Mouse (Mus musculus) inflammation-experienced regulatory T-cells (primary cell): ENCODE results near the gene Pou2f2. TPM values are rescaled to one million over a fixed set of nuclear protein-coding genes. Genes with fewer than 3 reads are reported as not detected.

Source experiments
- polyA plus RNA-seq, 2 experiments: library from polyadenylated mRNA; unstranded; fragments of 100-300 nt; shearing (Covaris generic); gene quantifications; one replicate each; pipeline ENCODE4 v1.2.1; 2017

Pou2f2 gene
- polyA plus RNA-seq = 100 to 1,000 TPM in 1 of 2 experiments, 10 to 100 TPM in 1; 66.9 to 118 TPM

GRCm38 (mm10) chr7:25179606-25180161 lies at the start of gene Pou2f2:
TSS of gene Pou2f2 (minus strand) at chr7:25179726.

DNA sequence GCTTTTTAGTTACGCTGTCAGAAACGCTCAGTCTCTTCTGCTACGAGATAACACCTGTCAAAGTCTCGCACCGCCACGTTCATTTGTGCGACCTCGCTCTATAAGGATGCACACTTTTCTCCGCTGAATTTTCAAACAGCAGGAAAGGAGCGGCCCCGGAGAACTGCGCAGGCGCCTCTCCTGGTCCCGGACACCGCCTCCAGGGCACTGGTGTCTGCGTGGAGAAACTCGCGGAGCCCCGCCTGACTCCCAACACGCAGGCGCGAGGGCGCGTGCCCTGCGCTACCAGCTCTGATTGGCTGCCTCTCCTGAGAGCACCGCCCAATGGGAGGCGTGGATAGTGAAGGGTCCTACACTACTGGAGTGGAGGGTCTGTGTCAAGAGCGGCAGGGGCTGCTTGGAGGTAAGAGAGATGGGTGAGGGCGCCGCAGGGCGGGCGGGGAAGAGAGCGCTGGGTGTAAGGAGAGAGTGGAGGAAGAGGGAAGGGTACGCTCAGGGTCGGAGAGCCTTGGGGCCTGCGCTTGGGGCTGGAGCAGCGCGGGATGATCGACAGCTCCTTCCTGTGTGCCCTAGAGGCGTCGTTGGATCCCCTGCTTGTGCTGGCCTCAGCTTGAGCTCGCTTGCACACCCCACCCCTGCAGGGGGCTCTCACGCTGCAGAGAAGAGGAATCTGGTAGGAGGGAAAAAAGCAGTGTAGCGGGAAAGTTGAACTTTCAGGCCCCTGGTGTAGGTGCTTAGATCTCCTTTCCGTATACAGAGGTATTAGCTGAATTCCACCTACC lies 41.8 kb upstream of the Pou2f2 start, which contains the start of gene Zfp526:
Gene Zfp526 (plus strand): TSS at position 324 of the 782 bp plus-strand sequence.

GRCm38 (mm10) chr7:25220457-25221101 lies 41.1 kb upstream of the Pou2f2 start, which contains the start of gene Dedd2:
TSS of gene Dedd2 (minus strand) at chr7:25220615.

GRCm38 (mm10) chr7:25071979-25072715 lies 107.4 kb downstream of the Pou2f2 start, which contains the start of the genes Grik5 and Zfp574:
TSS of gene Grik5 (minus strand) at chr7:25072346.
TSS of gene Zfp574 (plus strand) at chr7:25072567.

Other genes with a start within 250 kb of the Pou2f2 start
- not detected for gene Gm4881, start 235.2 kb downstream of the Pou2f2 start, polyA plus RNA-seq
- 100 to 1,000 TPM; 598 to 776 TPM for gene Rabac1, start 207.0 kb downstream of the Pou2f2 start, polyA plus RNA-seq
- 1 to 10 TPM in 1 of 2 experiments, under 1 TPM in 1; 0.66 to 5.4 TPM for gene Atp1a3, start 173.8 kb downstream of the Pou2f2 start, polyA plus RNA-seq
- 1 to 10 TPM; 9.0 to 9.7 TPM for gene Grik5, start 107.4 kb downstream of the Pou2f2 start, polyA plus RNA-seq
- gene Zfp574, start 107.2 kb downstream of the Pou2f2 start, polyA plus RNA-seq = 10 to 100 TPM; 29.8 to 38.6 TPM
- 100 to 1,000 TPM in 1 of 2 experiments, 10 to 100 TPM in 1; 97.0 to 125 TPM for gene Dedd2, start 40.9 kb upstream of the Pou2f2 start, polyA plus RNA-seq
- 1 to 10 TPM; 3.4 to 3.5 TPM for gene Zfp526, start 41.7 kb upstream of the Pou2f2 start, polyA plus RNA-seq
- gene Gsk3a, start 58.1 kb upstream of the Pou2f2 start, polyA plus RNA-seq = 10 to 100 TPM; 85.3 to 85.7 TPM
- gene Erf, start 71.0 kb upstream of the Pou2f2 start, polyA plus RNA-seq = 1 to 10 TPM; 1.5 to 1.9 TPM
- 10 to 100 TPM; 30.3 to 31.4 TPM for gene Cic, start 88.0 kb upstream of the Pou2f2 start, polyA plus RNA-seq
- 10 to 100 TPM; 24.1 to 47.5 TPM for gene Pafah1b3, start 118.3 kb upstream of the Pou2f2 start, polyA plus RNA-seq
- not detected for gene Prr19, start 121.7 kb upstream of the Pou2f2 start, polyA plus RNA-seq
- under 1 TPM in 1 of 2 experiments, not detected in 1; 0.67 TPM for gene Tmem145, start 126.4 kb upstream of the Pou2f2 start, polyA plus RNA-seq
- gene Megf8, start 137.4 kb upstream of the Pou2f2 start, polyA plus RNA-seq = under 1 TPM; 0.25 to 0.39 TPM
- gene Cnfn, start 190.0 kb upstream of the Pou2f2 start, polyA plus RNA-seq = not detected
- gene Lipe, start 219.0 kb upstream of the Pou2f2 start, polyA plus RNA-seq = 10 to 100 TPM; 13.8 to 15.9 TPM
- gene Cxcl17, start 233.2 kb upstream of the Pou2f2 start, polyA plus RNA-seq = 1 to 10 TPM in 1 of 2 experiments, under 1 TPM in 1; 0.57 to 1.1 TPM